Mouse (Mus musculus): ENCODE results near the gene Olfr24.

GRCm38 (mm10) chr9:18722712-18723099, 41.1 kb downstream of the Olfr24 start:
- no peak for TF ChIP-seq CTCF (IDR thresholded peaks at IDR 0.05; ENCODE audit: extremely low read depth, insufficient read depth, insufficient read length, insufficient replicate concordance)
- no peak for TF ChIP-seq POLR2A (IDR thresholded peaks at IDR 0.05; ENCODE audit: low read depth, low read length)
